Comparison of ENCODE assay signal across 25 mouse cellular contexts in the genomic region with DNA sequence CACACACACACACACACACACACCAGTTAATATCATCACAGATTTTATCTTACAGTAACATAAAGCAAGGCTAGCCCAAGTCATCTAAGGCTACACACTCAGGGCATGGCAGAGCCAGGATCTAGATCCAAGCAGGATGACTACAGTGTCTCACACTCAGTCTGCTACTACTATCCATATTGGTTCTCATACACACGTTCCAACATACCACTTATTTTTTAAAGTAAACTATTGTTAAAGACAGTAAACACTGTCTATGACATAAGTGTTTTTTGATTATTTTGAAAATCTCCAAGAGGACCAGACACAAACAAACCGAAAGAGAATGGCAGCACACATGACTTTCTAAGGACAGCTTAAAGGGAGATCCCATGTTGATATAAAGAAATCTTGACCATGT.
"Had no signal": no experiment of that assay in that cellular context is flagged by ENCODE, and none has a peak within 500 bp of the region (broad histone marks: within the 10 kb centered on the region; RNA-seq: fewer than 3 reads in every experiment).

No protein-coding gene starts in this region.

- H3K4me1 ChIP-seq: heart, embryonic 13.5 days; heart, embryonic 15.5 days; hindbrain, embryonic 13.5 days; hindbrain, embryonic 15.5 days; kidney, embryonic 15.5 days; limb, embryonic 13.5 days; limb, embryonic 15.5 days had no signal

- ATAC-seq: forebrain, postnatal 0 days; hindbrain, postnatal 0 days had no signal

- H3K9me3 ChIP-seq: heart, embryonic 15.5 days; hindbrain, embryonic 13.5 days; hindbrain, embryonic 15.5 days; kidney, embryonic 15.5 days; limb, embryonic 13.5 days; limb, embryonic 15.5 days had no signal

- H3K27ac ChIP-seq: heart, adult 2 months; heart, embryonic 13.5 days; heart, embryonic 15.5 days; hindbrain, embryonic 13.5 days; hindbrain, embryonic 15.5 days; hindbrain, postnatal 0 days; kidney, embryonic 15.5 days; kidney, postnatal 0 days; limb, embryonic 13.5 days; limb, embryonic 15.5 days had no signal

- H3K4me3 ChIP-seq: heart, adult 2 months; heart, embryonic 13.5 days; heart, embryonic 15.5 days; hindbrain, embryonic 13.5 days; hindbrain, embryonic 15.5 days; kidney, embryonic 15.5 days; limb, embryonic 13.5 days; limb, embryonic 15.5 days had no signal

- H3K9ac ChIP-seq: forebrain, postnatal 0 days; heart, embryonic 13.5 days; heart, embryonic 15.5 days; hindbrain, embryonic 13.5 days; hindbrain, embryonic 15.5 days; kidney, embryonic 15.5 days; limb, embryonic 13.5 days; limb, embryonic 15.5 days had no signal

- H3K4me2 ChIP-seq: heart, embryonic 11.5 days; heart, embryonic 13.5 days; heart, embryonic 15.5 days; hindbrain, embryonic 13.5 days; hindbrain, embryonic 15.5 days; kidney, embryonic 15.5 days; limb, embryonic 13.5 days; limb, embryonic 15.5 days had no signal

- H3K27me3 ChIP-seq: heart, embryonic 13.5 days; heart, embryonic 15.5 days; hindbrain, embryonic 13.5 days; hindbrain, embryonic 15.5 days; kidney, embryonic 15.5 days; limb, embryonic 13.5 days; limb, embryonic 15.5 days had no signal

- H3K36me3 ChIP-seq: heart, embryonic 13.5 days; heart, embryonic 15.5 days; hindbrain, embryonic 13.5 days; hindbrain, embryonic 15.5 days; kidney, embryonic 15.5 days; limb, embryonic 15.5 days had no signal

- DNase-seq: forebrain, postnatal 0 days; gastrocnemius, postnatal 14 days; gastrocnemius, postnatal 36 days; heart, adult 11 months; heart, adult 2 months; heart, postnatal 14 days; heart, postnatal 36 days; kidney, adult 11 months; kidney, adult 2 months; kidney, adult 9 months; kidney, postnatal 14 days; kidney, postnatal 36 days; layer of hippocampus, adult 9-11 months; layer of hippocampus, postnatal 36 days; left cerebral cortex, postnatal 4 days had no signal
